Mouse (Mus musculus) B cell, adult 67 days (primary cell): ENCODE data around the gene Mboat1. TPM values are rescaled to one million over a fixed set of nuclear protein-coding genes. Genes with fewer than 3 reads are reported as not detected.

ENCODE experiments used
- total RNA-seq, 2 experiments: library from RNA; stranded (reverse); gene quantifications; 4 replicates each; pipeline ENCODE4 v1.2.4; 2023

Mboat1 gene
- total RNA-seq, result not detected

GRCm38 (mm10) chr13:30136243-30136922, at the start of gene Mboat1:
Gene Mboat1, plus strand, starts transcription at chr13:30136489.

Other genes with a start within 250 kb of the Mboat1 start
- gene E2f3, start 150.4 kb upstream of the Mboat1 start, total RNA-seq, result 1 to 10 TPM; 5.5 to 7.0 TPM
- not detected for gene Agtr1a, start 200.0 kb downstream of the Mboat1 start, total RNA-seq